Comparison of ENCODE assay signal across 9 mouse cellular contexts in the genomic region with DNA sequence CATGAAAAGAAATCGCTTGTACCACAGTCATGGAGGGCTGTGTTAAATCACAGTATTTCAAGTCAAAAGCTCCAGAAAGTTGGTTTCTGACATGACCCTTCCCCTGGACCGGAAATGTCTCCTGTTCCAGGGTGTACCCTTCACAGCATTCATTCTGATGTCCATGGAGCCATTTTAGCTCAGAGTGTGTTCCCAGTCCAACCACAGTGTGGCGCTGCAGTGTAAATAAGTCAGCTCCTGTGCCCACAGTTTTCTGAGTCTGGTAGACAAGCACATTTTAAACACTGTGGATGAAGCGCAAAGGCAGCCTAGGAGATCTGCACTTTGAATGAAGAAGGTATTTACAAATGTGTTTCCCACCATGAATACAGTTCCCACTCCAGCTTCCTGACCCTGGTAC.
DNase-seq lines count a peak whose midpoint lies in the region; TF ChIP-seq lines count a peak whose summit lies in the region.
"Had no signal": no experiment of that assay in that cellular context is flagged by ENCODE, and none has a peak within 500 bp of the region (broad histone marks: within the 10 kb centered on the region; RNA-seq: fewer than 3 reads in every experiment).

No protein-coding gene starts in this region.

- H3K27me3 ChIP-seq in MEL (ENCODE audit: control insufficient read depth in 1 of 2, insufficient read depth in 2 of 2, low read length in 2 of 2), result no peaks in the 10 kb centered on the region
- H3K27me3 ChIP-seq: neural tube, embryonic 13.5 days had no signal

- TF ChIP-seq EP300 in MEL (IDR thresholded peaks at IDR 0.05; ENCODE audit: low read depth in 1 of 2, low read length in 2 of 2), result no peak

- no peaks in the 10 kb centered on the region for H3K36me3 ChIP-seq in MEL (ENCODE audit: control insufficient read depth in 1 of 2, insufficient read depth in 2 of 2, low read length in 2 of 2)
- H3K36me3 ChIP-seq: neural tube, embryonic 13.5 days had no signal

- intact Hi-C loops in left cerebral cortex, postnatal 25 days (cut with DNase I), result no loop called here

- TF ChIP-seq RAD21 in MEL (IDR thresholded peaks at IDR 0.05; ENCODE audit: low read depth, low read length), result peak; percentile 47

- H3K79me2 ChIP-seq in MEL (ENCODE audit: control insufficient read depth, insufficient read depth, low read length, poor library complexity), result no peaks in the 10 kb centered on the region

- no peak overlapping the region for H3K27ac ChIP-seq in MEL (ENCODE audit: control insufficient read depth, low read depth, low read length)
- H3K27ac ChIP-seq: neural tube, embryonic 13.5 days had no signal

- peak; percentile 52 to 76 for DNase-seq in cerebellum, postnatal 14 days
- no peak for DNase-seq in cerebellum, adult 9-11 months
- DNase-seq in MEL (ENCODE audit: low read depth, low spot score), result peak; percentile 48
- peak; percentile 69 for DNase-seq in embryo, embryonic 9.5 days (ENCODE audit: extremely low spot score)
- DNase-seq in kidney, adult 11 months, result peak; percentile 10
- peak; percentile 54 to 72 for DNase-seq in left cerebral cortex, postnatal 25 days (ENCODE audit: low spot score in 2 of 2)
- DNase-seq in right cerebral cortex, adult 2 months (ENCODE audit: low spot score in 2 of 2), result peak; percentile 60 to 71
- no peak for DNase-seq in urinary bladder, adult 2 months (ENCODE audit: low spot score)

- H3K4me1 ChIP-seq in MEL (ENCODE audit: control insufficient read depth in 1 of 2, insufficient read depth in 2 of 2, low read length in 2 of 2), result no peaks in the 10 kb centered on the region
- H3K4me1 ChIP-seq: neural tube, embryonic 13.5 days had no signal

- no peak overlapping the region for H3K9ac ChIP-seq in MEL (ENCODE audit: control insufficient read depth, low read depth, low read length, poor library complexity, severe bottlenecking)
- H3K9ac ChIP-seq: neural tube, embryonic 13.5 days had no signal

- no peak overlapping the region for H3K4me3 ChIP-seq in MEL (ENCODE audit: control insufficient read depth in 1 of 2, insufficient read depth in 1 of 2, low read depth in 2 of 2, low read length in 2 of 2)
- H3K4me3 ChIP-seq: neural tube, embryonic 13.5 days had no signal

- H3K9me3 ChIP-seq in MEL (replicated peaks; ENCODE audit: insufficient read depth, low read length), result no peaks in the 10 kb centered on the region
- H3K9me3 ChIP-seq: neural tube, embryonic 13.5 days had no signal

- no peak for TF ChIP-seq POLR2A in MEL (IDR thresholded peaks at IDR 0.05; ENCODE audit: control insufficient read depth in 1 of 2, insufficient read depth in 1 of 2, low read depth in 1 of 2, low read length in 2 of 2, poor library complexity in 1 of 2)

- TF ChIP-seq CTCF in MEL (IDR thresholded peaks at IDR 0.05 in 2 of 3, conservative IDR thresholded peaks at IDR 0.05 in 1 of 3; ENCODE audit: control insufficient read depth in 1 of 3, insufficient read depth in 1 of 3, low read depth in 2 of 3, low read length in 3 of 3, poor library complexity in 1 of 3, severe bottlenecking in 1 of 3), result peak; percentile 22 to 63 (median 48)

TF ChIP-seq in MEL, 35 proteins besides CTCF, POLR2A, EP300 and RAD21:
- TF ChIP-seq MYB (IDR thresholded peaks at IDR 0.05; ENCODE audit: low read depth, low read length), result no peak
- 0 out of 2 replicates have a peak, but pooled peaks have one; percentile 8 for TF ChIP-seq ZC3H11A (IDR thresholded peaks at IDR 0.05; ENCODE audit: low read depth, low read length)
- peak; percentile 60 for TF ChIP-seq SMC3 (IDR thresholded peaks at IDR 0.05; ENCODE audit: low read depth, low read length)

Comparison
In these comparisons a context has a peak if more than half of its experiments do, and no peak if none do; other contexts are left out.
1. DNase-seq: peak in cerebellum, postnatal 14 days (2 of 2), MEL (single experiment), embryo, embryonic 9.5 days (single experiment), kidney, adult 11 months (single experiment), left cerebral cortex, postnatal 25 days (2 of 2) and right cerebral cortex, adult 2 months (2 of 2); none in cerebellum, adult 9-11 months (single experiment) and urinary bladder, adult 2 months (single experiment).